Mouse (Mus musculus) thymus, adult 2 months (tissue): ENCODE measurements around the gene Ppp1r32. TPM values are rescaled to one million over a fixed set of nuclear protein-coding genes. Genes with fewer than 3 reads are reported as not detected.

Experiments
- DNase-seq: peaks from one replicate; pipeline ENCODE4 v3.0.0; 2021
- H3K27ac ChIP-seq: fragments of 200-500 bp; 2 replicates; pipeline ENCODE4 v1.5.1; 2012; ENCODE audit warnings: low read length, control low read depth; ENCODE audit not compliant: control insufficient read depth, insufficient read depth
- H3K27me3 ChIP-seq: fragments of 200-500 bp; 2 replicates; pipeline ENCODE4 v1.6.1; 2012; ENCODE audit warnings: mild to moderate bottlenecking, low read length, moderate library complexity, mixed read lengths; ENCODE audit not compliant: control insufficient read depth, insufficient read depth
- H3K36me3 ChIP-seq: fragments of 200-500 bp; 2 replicates; pipeline ENCODE4 v1.6.1; 2012; ENCODE audit warnings: mild to moderate bottlenecking, low read length, moderate library complexity; ENCODE audit not compliant: control insufficient read depth, insufficient read depth
- H3K4me1 ChIP-seq: fragments of 200-500 bp; replicated peaks from 2 replicates; pipeline ENCODE4 v1.6.1; 2012; ENCODE audit warnings: low read length; ENCODE audit not compliant: control insufficient read depth, insufficient read depth
- H3K4me3 ChIP-seq: fragments of 200-500 bp; 2 replicates; pipeline ENCODE4 v1.5.1; 2012; ENCODE audit warnings: mild to moderate bottlenecking, low read length, control low read depth, moderate library complexity; ENCODE audit not compliant: control insufficient read depth, insufficient read depth
- CTCF ChIP-seq: fragments of 200-500 bp; IDR thresholded peaks from 2 replicates; pipeline ENCODE4 v1.5.1; 2012; ENCODE audit warnings: mild to moderate bottlenecking, control low read depth, low read length, moderate library complexity, borderline replicate concordance; ENCODE audit not compliant: control insufficient read depth, poor library complexity, insufficient read depth; ENCODE audit errors: extremely low read depth
- POLR2A ChIP-seq: fragments of 200-500 bp; IDR thresholded peaks from 2 replicates; pipeline ENCODE4 v1.6.1; 2012; ENCODE audit warnings: mild to moderate bottlenecking, low read length, control low read depth, moderate library complexity; ENCODE audit not compliant: control insufficient read depth, poor library complexity, insufficient read depth; ENCODE audit errors: extremely low read depth
- WGBS: fragments of 180-500 bp; shearing (Covaris S2); methylation state at CpG from one replicate; pipeline ENCODE4 v1.1.7; 2018; 5-methylcytosine and 5-hydroxymethylcytosine counted together
- polyA plus RNA-seq: library from polyadenylated mRNA; depleted of rRNA; stranded (reverse); fragments of >200 nt; gene quantifications from 2 replicates; pipeline ENCODE4 v1.2.3, GENCODE M21; 2012; rRNA removed

Gene Ppp1r32
- polyA plus RNA-seq, 1 experiment, result 2.0 TPM

GRCm38 (mm10) chr19:10427431-10427830 is 55.3 kb downstream of the Ppp1r32 start:
- DNase-seq, result no peak
- Histone ChIP-seq H3K27me3 (no peaks in the 10 kb centered on the region), H3K27ac (no peak overlapping the region), H3K4me1 (no peaks in the 10 kb centered on the region), H3K36me3 (no peaks in the 10 kb centered on the region), H3K4me3 (no peak overlapping the region)
- TF ChIP-seq CTCF (no peak), POLR2A (no peak)
- WGBS, result 88% methylated on average over 9 of the region's 9 CpGs

GRCm38 (mm10) chr19:10426793-10427192 is 55.9 kb downstream of the Ppp1r32 start:
- H3K36me3 ChIP-seq, result no peaks in the 10 kb centered on the region
- H3K4me1 ChIP-seq, result no peaks in the 10 kb centered on the region
- H3K27me3 ChIP-seq, result no peaks in the 10 kb centered on the region
- TF ChIP-seq CTCF (no peak), POLR2A (no peak)
- 71% methylated on average over 6 of the region's 6 CpGs for WGBS
- no peak for DNase-seq
- H3K27ac ChIP-seq, result no peak overlapping the region
- H3K4me3 ChIP-seq, result no peak overlapping the region

GRCm38 (mm10) chr19:10426312-10426711 is 56.4 kb downstream of the Ppp1r32 start:
- H3K4me3 ChIP-seq, result no peak overlapping the region
- no peak for DNase-seq
- WGBS, result 58% methylated on average over 25 of the region's 25 CpGs

GRCm38 (mm10) chr19:10425484-10426270 is 57.1 kb downstream of the Ppp1r32 start:
- DNase-seq, result no peak
- 54% methylated on average over 13 of the region's 13 CpGs for WGBS
- H3K4me3 ChIP-seq, result no peak overlapping the region
- no peak overlapping the region for H3K27ac ChIP-seq
- H3K27me3 ChIP-seq, result no peaks in the 10 kb centered on the region
- no peaks in the 10 kb centered on the region for H3K36me3 ChIP-seq
- TF ChIP-seq CTCF (no peak), POLR2A (no peak)
- no peaks in the 10 kb centered on the region for H3K4me1 ChIP-seq

More at GRCm38 (mm10) chr19:10426312-10426711, 56.4 kb downstream of the Ppp1r32 start:
- TF ChIP-seq CTCF, result no peak
- no peak for TF ChIP-seq POLR2A
- Histone ChIP-seq H3K4me1 (no peaks in the 10 kb centered on the region), H3K27ac (no peak overlapping the region), H3K36me3 (no peaks in the 10 kb centered on the region), H3K27me3 (no peaks in the 10 kb centered on the region)

- Histone ChIP-seq H3K4me3 (no peak overlapping the region), H3K36me3 (no peaks in the 10 kb centered on the region), H3K27ac (no peak overlapping the region), H3K27me3 (no peaks in the 10 kb centered on the region), H3K4me1 (no peaks in the 10 kb centered on the region)
- no peak for DNase-seq
- WGBS, result 68% methylated on average over 1 of the region's 1 CpGs
- TF ChIP-seq CTCF (no peak), POLR2A (no peak)
These were observed 58.0 kb downstream of the Ppp1r32 start for GRCm38 (mm10) chr19:10424751-10425150.

Other genes with a start within 250 kb of the Ppp1r32 start
- gene Myrf, start 242.2 kb downstream of the Ppp1r32 start, polyA plus RNA-seq, result 2.7 and 4.9 TPM in 2 replicates
- 3.0 and 3.2 TPM in 2 replicates for gene Dagla, start 178.1 kb downstream of the Ppp1r32 start, polyA plus RNA-seq
- gene Syt7, start 93.8 kb downstream of the Ppp1r32 start, polyA plus RNA-seq, result 1.8 and 2.7 TPM in 2 replicates
- 0.42 and 0.59 TPM in 2 replicates for gene Lrrc10b, start 25.5 kb downstream of the Ppp1r32 start, polyA plus RNA-seq
- gene Cpsf7, start 42.3 kb upstream of the Ppp1r32 start, polyA plus RNA-seq, result 106 and 113 TPM in 2 replicates
- gene Sdhaf2, start 43.2 kb upstream of the Ppp1r32 start, polyA plus RNA-seq, result 42.1 and 42.2 TPM in 2 replicates
- 14.8 and 22.2 TPM in 2 replicates for gene Tmem216, start 73.3 kb upstream of the Ppp1r32 start, polyA plus RNA-seq
- 87.9 and 93.7 TPM in 2 replicates for gene Cyb561a3, start 94.2 kb upstream of the Ppp1r32 start, polyA plus RNA-seq
- gene Tmem138, start 94.4 kb upstream of the Ppp1r32 start, polyA plus RNA-seq, result 18.7 and 20.6 TPM in 2 replicates
- 154 and 156 TPM in 2 replicates for gene Ddb1, start 122.4 kb upstream of the Ppp1r32 start, polyA plus RNA-seq
- gene Tkfc, start 122.7 kb upstream of the Ppp1r32 start, polyA plus RNA-seq, result 17.3 and 20.2 TPM in 2 replicates
- gene Vwce, start 151.3 kb upstream of the Ppp1r32 start, polyA plus RNA-seq, result 3.1 and 4.7 TPM in 2 replicates
- 0.46 and 0.59 TPM in 2 replicates for gene Pga5, start 195.1 kb upstream of the Ppp1r32 start, polyA plus RNA-seq
- gene Vps37c, start 205.8 kb upstream of the Ppp1r32 start, polyA plus RNA-seq, result 38.2 and 40.4 TPM in 2 replicates